In genomic region chr1:193387241-193387640, GRCm38 (mm10) we compare ENCODE assay signal across 17 mouse cellular contexts. TPM values are rescaled to one million over a fixed set of nuclear protein-coding genes. Genes with fewer than 3 reads are reported as not detected.
DNase-seq lines count a peak whose midpoint lies in the region; ATAC-seq and TF ChIP-seq lines count a peak whose summit lies in the region.
"Had no signal": no experiment of that assay in that cellular context is flagged by ENCODE, and none has a peak within 500 bp of the region (broad histone marks: within the 10 kb centered on the region; RNA-seq: fewer than 3 reads in every experiment).

No protein-coding gene starts in this region.

- no peak for TF ChIP-seq POLR2A in brain, embryonic 14.5 days (IDR thresholded peaks at IDR 0.05; ENCODE audit: borderline replicate concordance, extremely low read depth, insufficient read depth, insufficient read length, poor library complexity, severe bottlenecking)

- no peak overlapping the region for H3K9ac ChIP-seq in midbrain, embryonic 15.5 days
- H3K9ac ChIP-seq in intestine, postnatal 0 days (ENCODE audit: low read depth, low read length) = no peak overlapping the region
- H3K9ac ChIP-seq: heart, embryonic 13.5 days; kidney, embryonic 15.5 days; liver, embryonic 12.5 days; lung, embryonic 15.5 days had no signal

- no peaks in the 10 kb centered on the region for H3K36me3 ChIP-seq in midbrain, embryonic 10.5 days
- H3K36me3 ChIP-seq in midbrain, embryonic 15.5 days (replicated peaks) = no peaks in the 10 kb centered on the region
- H3K36me3 ChIP-seq in intestine, postnatal 0 days (ENCODE audit: control insufficient read depth, insufficient read depth) = no peaks in the 10 kb centered on the region
- H3K36me3 ChIP-seq: heart, embryonic 13.5 days; kidney, embryonic 15.5 days; liver, embryonic 12.5 days; lung, embryonic 15.5 days; midbrain, embryonic 13.5 days had no signal

- WGBS in midbrain, embryonic 10.5 days = 65% methylated on average over 2 of the region's 2 CpGs
- 42% methylated on average over 2 of the region's 2 CpGs for WGBS in midbrain, embryonic 15.5 days
- 67% methylated on average over 2 of the region's 2 CpGs for WGBS in intestine, postnatal 0 days

- H3K27ac ChIP-seq in midbrain, embryonic 10.5 days (replicated peaks) = peak overlapping the region; percentile 64
- no peak overlapping the region for H3K27ac ChIP-seq in midbrain, embryonic 15.5 days
- no peak overlapping the region for H3K27ac ChIP-seq in intestine, postnatal 0 days (ENCODE audit: low read depth, low read length)
- H3K27ac ChIP-seq: heart, embryonic 13.5 days; liver, embryonic 12.5 days; macrophage had no signal

- no peak overlapping the region for H3K4me3 ChIP-seq in midbrain, embryonic 10.5 days
- no peak overlapping the region for H3K4me3 ChIP-seq in midbrain, embryonic 15.5 days
- no peak overlapping the region for H3K4me3 ChIP-seq in intestine, postnatal 0 days (ENCODE audit: low read depth, low read length)
- H3K4me3 ChIP-seq: heart, embryonic 13.5 days; kidney, embryonic 15.5 days; liver, embryonic 12.5 days; lung, embryonic 15.5 days; midbrain, embryonic 13.5 days had no signal

- no peak overlapping the region for H3K4me2 ChIP-seq in midbrain, embryonic 15.5 days
- no peak overlapping the region for H3K4me2 ChIP-seq in intestine, postnatal 0 days (replicated peaks; ENCODE audit: low read depth)
- H3K4me2 ChIP-seq: heart, embryonic 13.5 days; kidney, embryonic 15.5 days; liver, embryonic 12.5 days; lung, embryonic 15.5 days; midbrain, embryonic 13.5 days had no signal

- H3K9me3 ChIP-seq in midbrain, embryonic 10.5 days (replicated peaks) = no peaks in the 10 kb centered on the region
- no peaks in the 10 kb centered on the region for H3K9me3 ChIP-seq in midbrain, embryonic 15.5 days
- no peaks in the 10 kb centered on the region for H3K9me3 ChIP-seq in intestine, postnatal 0 days (ENCODE audit: control insufficient read depth)
- H3K9me3 ChIP-seq: heart, embryonic 13.5 days; kidney, embryonic 15.5 days; liver, embryonic 12.5 days; lung, embryonic 15.5 days; midbrain, embryonic 13.5 days had no signal

- DNase-seq in cerebellum, adult 11 months = peak; percentile 35
- DNase-seq in midbrain, embryonic 10.5 days (ENCODE audit: low spot score) = no peak
- peak; percentile 53 for DNase-seq in brain, embryonic 14.5 days (ENCODE audit: low read depth)
- peak; percentile 58 to 59 for DNase-seq in cerebellum, postnatal 25 days
- no peak for DNase-seq in heart, adult 8-10 months (ENCODE audit: low spot score)
- DNase-seq: gastrocnemius, postnatal 36 days; heart, postnatal 36 days; thymus, adult 2 months had no signal

- 0 out of 2 replicates have a peak, but pooled peaks cover 4% of the 10 kb centered on the region for H3K27me3 ChIP-seq in midbrain, embryonic 10.5 days (ENCODE audit: low read depth, poor library complexity, severe bottlenecking)
- no peaks in the 10 kb centered on the region for H3K27me3 ChIP-seq in midbrain, embryonic 15.5 days (replicated peaks)
- H3K27me3 ChIP-seq in intestine, postnatal 0 days (replicated peaks; ENCODE audit: control insufficient read depth, insufficient read depth, low read length) = no peaks in the 10 kb centered on the region
- H3K27me3 ChIP-seq: heart, embryonic 13.5 days; liver, embryonic 12.5 days; lung, embryonic 15.5 days had no signal

- peaks cover 41% of the 10 kb centered on the region for H3K4me1 ChIP-seq in midbrain, embryonic 10.5 days
- H3K4me1 ChIP-seq in midbrain, embryonic 15.5 days = peaks cover 36% of the 10 kb centered on the region
- H3K4me1 ChIP-seq in intestine, postnatal 0 days (replicated peaks; ENCODE audit: control insufficient read depth, insufficient read depth, low read length) = no peaks in the 10 kb centered on the region

- no peak for TF ChIP-seq CTCF in brain, embryonic 14.5 days (IDR thresholded peaks at IDR 0.05; ENCODE audit: borderline replicate concordance, extremely low read depth, insufficient read depth, insufficient read length)
- no peak for TF ChIP-seq CTCF in intestine, postnatal 0 days (IDR thresholded peaks at IDR 0.05; ENCODE audit: low read depth)

- no peak for ATAC-seq in cerebellum, adult (ENCODE audit: insufficient number of reproducible peaks, low FRiP score, low TSS enrichment)
- ATAC-seq in midbrain, embryonic 15.5 days (replicated peaks) = no peak
- no peak for ATAC-seq in intestine, postnatal 0 days
- ATAC-seq: liver, embryonic 12.5 days; midbrain, embryonic 13.5 days had no signal

RNA-seq across cellular contexts. Expression of gene Camk1g, which starts 17.1 kb away (rescaled TPM):
- 12.8 and 18.4 TPM in 2 replicates for polyA plus RNA-seq in midbrain, embryonic 10.5 days (2016; fragmentation: Nextera tagmentation; extraction: Ambion mirVana)
- 54.4 and 57.0 TPM in 2 replicates for polyA plus RNA-seq in midbrain, embryonic 15.5 days (2015; fragmentation: Nextera tagmentation; extraction: Ambion mirVana)
- 40.8 and 47.3 TPM in 2 replicates for polyA plus RNA-seq in brain, embryonic 14.5 days (2012; rRNA removed)
- polyA plus RNA-seq in intestine, postnatal 0 days (2015; fragmentation: Nextera tagmentation; extraction: Ambion mirVana) = 0.93 and 1.0 TPM in 2 replicates
- under 1 TPM; 0.14 to 0.72 (median 0.22) TPM for total RNA-seq in heart, adult 8-10 months (2022)
- polyA plus RNA-seq: macrophage had no signal

Comparison
In these comparisons a context has a peak if more than half of its experiments do, and no peak if none do; other contexts are left out.
1. DNase-seq: peak in cerebellum, adult 11 months (single experiment), brain, embryonic 14.5 days (single experiment) and cerebellum, postnatal 25 days (2 of 2); none in midbrain, embryonic 10.5 days (single experiment) and heart, adult 8-10 months (single experiment).